Mouse (Mus musculus) layer of hippocampus, postnatal 36 days (tissue): ENCODE results near the gene Tpo. TPM values are rescaled to one million over a fixed set of nuclear protein-coding genes. Genes with fewer than 3 reads are reported as not detected.

Experiments
- DNase-seq, 2 experiments: peaks; one replicate each; pipeline ENCODE4 v3.0.0; 2022
- total RNA-seq, 2 experiments: library from RNA; stranded (reverse); gene quantifications; 2 replicates each; pipeline ENCODE4 v1.2.3; 2021

The Tpo gene
- under 1 TPM; 0.10 to 0.23 TPM for total RNA-seq

DNA sequence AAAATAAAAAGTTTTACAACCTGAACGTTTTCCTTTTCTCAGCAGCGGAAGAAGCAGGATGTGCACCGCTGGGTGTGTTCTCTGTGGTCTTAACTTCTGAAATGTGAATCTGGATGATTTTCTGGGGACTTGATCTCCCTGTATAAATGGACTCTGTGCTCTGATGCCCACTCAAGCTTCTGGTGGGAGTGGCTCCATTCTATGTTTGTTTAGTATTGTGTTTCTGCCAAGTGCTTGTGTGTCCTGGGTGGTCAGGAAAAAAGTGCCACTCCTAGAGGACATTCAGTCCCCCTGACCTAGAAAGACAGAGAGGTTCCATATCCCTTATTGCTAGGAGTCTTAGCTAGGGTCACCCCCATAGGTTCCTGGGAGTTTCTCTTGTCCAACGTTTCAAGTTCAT is at the start of gene Tpo:
Tpo (minus strand) TSS at position 101 of the 400 bp plus-strand sequence.
- no peak for DNase-seq

- DNase-seq: no peak
Measured at GRCm38 (mm10) chr12:30181721-30182120, 49.3 kb upstream of the Tpo start.

GRCm38 (mm10) chr12:30179623-30180022 is 47.2 kb upstream of the Tpo start:
- no peak for DNase-seq

GRCm38 (mm10) chr12:30177966-30178365 is 45.5 kb upstream of the Tpo start:
- DNase-seq: no peak

DNA sequence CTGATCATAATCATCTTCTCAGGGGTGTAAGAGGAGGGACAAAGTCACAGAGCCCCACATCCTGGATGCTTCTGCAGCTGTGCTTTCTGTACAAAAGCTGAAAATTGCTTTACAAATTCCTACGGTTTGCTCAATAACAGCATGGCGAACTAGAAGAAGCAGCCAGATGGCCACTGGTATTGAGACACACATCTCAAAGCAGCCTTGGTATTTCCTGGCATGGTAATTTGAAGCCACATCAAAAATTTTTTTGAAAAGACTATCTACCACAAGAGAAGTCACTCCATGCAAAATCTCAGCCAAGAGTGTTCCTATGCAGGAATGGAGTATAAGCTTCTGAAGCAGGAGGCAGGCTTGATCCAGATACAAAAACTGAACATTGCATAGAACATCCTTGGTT is 45.1 kb upstream of the Tpo start:
- no peak for DNase-seq

- DNase-seq: no peak
Measured at GRCm38 (mm10) chr12:30168491-30168890, 36.1 kb upstream of the Tpo start.

DNA sequence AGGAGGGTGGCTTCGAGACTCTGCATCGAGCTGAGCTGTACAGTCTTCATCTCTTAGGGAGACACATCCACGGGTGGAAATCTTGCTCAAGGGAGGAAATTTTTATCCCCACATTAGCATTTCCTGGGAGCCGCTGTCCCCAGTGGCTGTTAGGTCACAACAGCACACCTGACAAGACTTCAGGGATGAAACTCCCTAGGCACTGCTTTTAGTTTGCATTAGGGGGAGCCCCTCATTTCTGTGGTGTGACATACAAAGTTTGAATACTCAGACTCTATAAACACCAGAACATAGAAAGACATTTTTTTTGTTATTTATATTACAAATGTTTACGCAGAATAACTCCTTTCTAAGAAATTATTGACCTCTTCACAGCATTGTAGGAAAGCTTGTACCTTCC is 32.1 kb upstream of the Tpo start:
- no peak for DNase-seq

DNA sequence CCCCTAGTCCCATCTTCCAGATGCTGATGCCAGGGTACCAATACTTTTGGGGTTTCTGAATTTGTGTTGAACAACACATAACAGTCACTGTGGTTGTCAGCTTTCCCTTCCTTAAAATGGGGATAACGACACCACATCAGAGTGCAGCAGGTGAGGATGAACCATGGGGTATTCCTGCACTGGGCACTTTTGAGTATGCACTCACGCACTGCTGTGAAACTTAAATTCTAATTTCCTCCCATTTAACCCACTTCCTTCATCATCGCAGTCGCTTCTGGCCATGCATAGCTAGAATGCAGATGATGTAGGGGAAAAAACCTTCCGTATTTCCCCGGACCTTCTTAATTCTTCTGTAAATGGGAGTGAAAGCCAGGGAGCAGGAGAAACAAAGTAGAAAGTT is 31.6 kb upstream of the Tpo start:
- DNase-seq: no peak

GRCm38 (mm10) chr12:30161731-30162406 is 29.4 kb upstream of the Tpo start:
- no peak for DNase-seq

- DNase-seq: no peak
Measured at GRCm38 (mm10) chr12:30160475-30160874, 28.1 kb upstream of the Tpo start.

DNA sequence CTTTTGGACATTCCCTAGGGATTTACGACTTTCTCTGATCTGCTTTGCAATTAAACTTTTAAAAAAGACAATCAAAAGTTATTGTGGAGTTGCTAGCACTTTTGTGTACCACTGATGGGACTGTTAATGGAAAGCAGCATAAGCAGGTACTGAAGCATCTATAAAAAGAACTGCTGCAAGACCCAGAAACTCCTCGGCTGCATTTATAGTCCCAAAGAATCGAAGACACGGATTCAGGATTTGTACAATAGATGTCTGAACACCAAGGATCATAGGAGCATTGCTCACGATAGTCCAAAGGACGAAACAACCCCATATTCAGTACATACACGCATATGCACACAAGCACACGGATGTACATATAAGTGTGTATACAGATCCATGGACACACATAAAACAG is 27.4 kb upstream of the Tpo start:
- no peak for DNase-seq

GRCm38 (mm10) chr12:30154079-30154673 is 21.8 kb upstream of the Tpo start:
- no peak for DNase-seq

DNA sequence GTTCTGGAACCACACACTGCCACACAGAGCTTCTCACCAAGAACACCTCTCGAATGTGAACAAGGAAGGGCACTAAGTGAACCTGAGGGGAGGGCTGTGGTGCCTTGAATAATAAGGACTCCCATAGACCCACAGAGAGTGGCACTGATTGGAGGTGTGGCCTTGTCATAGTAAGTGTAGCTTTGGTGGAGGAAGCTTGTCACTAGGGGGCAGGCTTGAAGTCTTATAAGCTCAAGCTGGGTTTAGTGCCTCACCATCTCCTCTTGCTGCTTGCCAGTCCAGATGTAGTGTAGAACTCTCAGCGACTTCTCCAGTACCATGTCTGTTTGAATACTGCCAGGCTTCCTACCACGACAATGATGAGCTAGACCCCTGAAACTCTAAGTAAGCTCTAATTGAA is 9.7 kb upstream of the Tpo start:
- DNase-seq: peak in 1 of 2 experiments; percentile 15

- no peak for DNase-seq
Measured at GRCm38 (mm10) chr12:30129411-30129716, 3.1 kb downstream of the Tpo start.

DNA sequence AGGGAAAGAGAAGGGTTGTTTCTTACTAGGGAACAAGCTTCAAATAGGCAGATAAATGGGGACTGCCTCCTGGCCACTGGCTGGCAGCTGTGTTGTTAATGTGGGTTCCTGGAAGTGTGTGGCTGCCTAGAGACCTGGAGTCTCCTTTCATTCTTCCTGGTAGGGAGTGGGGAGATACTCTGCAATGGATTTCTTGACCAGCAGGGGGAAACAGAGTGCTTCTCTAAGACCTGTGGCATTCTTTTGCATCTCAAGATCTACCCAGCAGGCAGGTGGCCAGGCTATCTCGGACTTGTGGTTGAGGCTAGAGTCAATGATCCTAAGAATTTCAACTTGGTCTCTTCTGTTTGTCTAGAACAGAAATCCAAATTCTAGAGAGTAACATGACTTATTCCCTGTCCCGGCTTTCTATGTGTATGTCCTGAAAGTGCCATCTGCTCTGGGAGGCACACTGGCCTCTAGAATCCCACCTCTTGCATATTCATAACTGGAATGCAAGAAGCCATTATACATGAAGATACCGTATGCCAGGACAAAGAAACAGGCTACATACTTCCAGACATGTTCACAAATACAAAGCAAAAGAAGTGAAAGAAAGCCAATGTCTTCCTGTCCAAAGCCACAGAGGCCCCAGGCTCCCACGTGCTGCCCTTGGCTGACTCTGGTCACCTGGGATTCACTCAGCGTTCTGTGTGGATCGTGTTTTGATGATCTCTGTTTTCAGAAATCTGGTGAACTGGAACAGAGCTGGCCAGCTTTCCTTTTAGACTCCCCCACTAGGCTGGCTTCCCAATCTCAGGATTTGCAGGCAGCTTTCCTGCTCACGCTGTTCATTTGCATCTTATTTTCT is 3.6 kb downstream of the Tpo start:
- peak; percentile 37 to 66 for DNase-seq

GRCm38 (mm10) chr12:30122347-30122746 is 10.1 kb downstream of the Tpo start:
- no peak for DNase-seq

GRCm38 (mm10) chr12:30112271-30112670 is 20.2 kb downstream of the Tpo start:
- no peak for DNase-seq

- DNase-seq: peak in 1 of 2 experiments; percentile 12
Measured at GRCm38 (mm10) chr12:30109646-30110605, 22.5 kb downstream of the Tpo start.

DNA sequence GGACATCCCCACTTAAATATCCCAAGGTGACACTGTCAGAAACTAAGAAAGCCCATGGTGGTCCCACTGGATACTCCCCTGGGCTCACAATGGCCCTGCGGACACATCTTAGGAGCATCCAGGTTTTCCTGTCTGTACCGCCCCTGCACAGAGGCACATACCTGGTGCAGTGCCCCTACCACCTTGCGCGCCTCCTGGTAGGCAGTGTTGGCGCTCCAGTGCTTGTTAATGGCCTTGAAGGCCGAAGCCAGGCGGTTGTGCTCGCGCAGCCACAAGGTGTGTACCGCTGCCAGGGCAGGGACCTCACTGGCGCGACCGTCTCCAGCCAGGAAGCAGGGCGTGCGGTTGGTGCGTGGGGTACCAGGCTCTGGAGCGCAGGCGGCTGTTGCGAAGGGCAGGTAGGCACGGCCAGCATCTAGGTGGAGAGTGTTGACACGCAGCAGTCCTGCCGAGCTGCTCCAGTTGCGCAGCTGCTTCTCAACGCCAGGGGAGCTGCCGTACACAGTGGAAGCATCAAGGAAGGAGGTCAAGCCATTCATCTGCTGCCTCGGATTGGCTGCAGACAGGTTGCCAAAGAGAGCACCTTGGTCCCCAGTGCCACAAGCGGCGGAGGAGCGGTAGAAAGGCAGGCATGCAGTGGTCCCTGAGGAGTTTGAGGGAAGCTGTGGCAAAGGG is 29.4 kb downstream of the Tpo start:
- no peak for DNase-seq

DNA sequence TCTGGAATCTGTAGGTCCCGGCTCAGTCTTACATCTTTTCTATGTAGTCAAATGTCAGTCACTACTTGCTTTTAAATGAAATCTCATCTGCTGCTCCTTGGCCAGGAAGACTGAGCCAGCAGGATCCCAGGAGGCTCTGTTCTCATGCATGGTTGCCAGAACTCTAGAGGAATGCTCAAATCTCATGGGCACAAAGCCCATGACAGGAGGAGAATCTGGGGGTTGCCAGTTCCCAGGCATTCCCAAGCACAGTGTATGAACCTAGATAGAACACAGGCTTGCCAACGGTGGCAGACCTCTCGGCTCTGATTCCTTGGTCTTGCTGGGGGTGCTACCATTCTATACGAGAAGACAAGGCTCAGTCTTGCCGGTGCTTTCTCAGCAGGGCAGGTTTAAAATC is 40.3 kb downstream of the Tpo start:
- peak; percentile 14 to 31 for DNase-seq

GRCm38 (mm10) chr12:30083971-30084370 is 48.5 kb downstream of the Tpo start:
- DNase-seq: no peak

DNA sequence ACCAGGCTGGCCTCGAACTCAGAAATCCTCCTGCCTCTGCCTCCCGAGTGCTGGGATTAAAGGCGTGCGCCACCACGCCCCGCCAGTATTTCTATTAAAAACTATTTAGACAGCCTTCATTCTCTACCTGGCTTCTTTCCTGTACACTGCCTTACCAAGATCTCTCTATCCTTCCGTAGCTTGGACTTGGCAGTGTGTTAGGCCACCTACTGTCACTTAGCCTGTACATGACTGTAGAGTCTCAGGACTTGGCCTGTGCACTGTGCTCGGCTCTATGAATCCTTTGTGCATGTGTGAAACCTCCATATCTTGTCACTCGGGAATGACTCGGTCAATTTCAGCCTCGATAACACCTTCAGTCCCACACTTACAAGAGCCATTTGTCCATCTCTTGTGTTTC is 55.4 kb downstream of the Tpo start:
- DNase-seq: no peak
